Mouse (Mus musculus) cerebellum, adult 18-20 months (tissue): ENCODE data around the gene Lipc.
"Not testable (repeated sequence)": the region's sequence is repeated elsewhere in the genome, so short reads cannot be mapped to it uniquely, and the experiment has no call there.

Source experiments
- DNase-seq, 2 experiments: peaks; one replicate each; pipeline ENCODE4 v3.0.0; 2021

Gene Lipc

DNA sequence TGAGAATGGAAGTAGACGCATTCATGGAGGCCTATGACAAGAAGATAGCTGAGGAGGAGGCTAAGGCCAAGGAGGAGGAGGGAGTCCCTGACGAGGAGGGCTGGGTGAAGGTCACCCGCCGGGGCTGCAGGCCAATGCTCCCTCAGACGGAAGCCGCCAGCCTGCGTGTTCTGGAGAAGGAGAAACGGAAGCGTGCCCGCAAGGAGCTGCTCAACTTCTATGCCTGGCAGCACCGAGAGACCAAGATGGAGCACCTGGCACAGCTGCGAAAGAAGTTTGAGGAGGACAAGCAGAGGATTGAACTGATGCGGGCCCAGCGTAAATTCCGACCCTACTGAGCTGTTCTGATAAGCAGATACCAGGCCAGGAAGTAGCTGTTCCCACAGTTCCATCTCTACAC, 98.9 kb downstream of the Lipc start:
- DNase-seq, result not testable (repeated sequence)

GRCm38 (mm10) chr9:70851533-70851932, 100.5 kb downstream of the Lipc start:
- DNase-seq, result no peak

DNA sequence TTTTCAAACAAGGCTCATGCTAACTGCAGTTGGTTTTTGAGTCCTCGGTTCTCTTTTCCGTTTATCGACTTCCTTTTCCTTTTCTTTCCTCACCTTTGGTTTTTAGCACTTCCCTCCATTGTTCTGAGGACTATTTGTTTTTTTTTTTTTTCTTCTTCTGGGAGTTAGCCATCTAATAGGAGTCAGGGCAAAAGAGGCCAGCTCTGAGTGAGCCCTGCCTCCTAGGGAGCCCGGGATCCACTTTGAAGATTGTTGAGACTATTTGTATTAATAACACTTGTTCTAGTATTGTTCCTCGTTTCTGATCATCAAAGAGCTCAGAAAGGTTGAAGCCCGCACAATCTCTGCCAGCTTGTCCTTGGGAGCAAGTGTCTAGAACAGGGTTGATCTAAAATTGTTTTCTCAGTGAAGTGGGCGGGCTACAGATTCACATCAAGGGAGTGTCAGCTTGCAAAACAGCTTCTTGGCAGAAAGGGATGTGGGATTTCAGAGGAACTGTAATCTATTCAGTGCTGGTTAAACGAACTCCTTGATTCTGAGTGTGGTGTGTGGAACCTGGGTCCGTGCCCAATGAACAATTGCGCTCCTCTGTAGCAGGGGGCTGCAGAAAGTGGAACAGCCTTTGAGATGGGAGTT, 103.8 kb downstream of the Lipc start:
- no peak for DNase-seq

DNA sequence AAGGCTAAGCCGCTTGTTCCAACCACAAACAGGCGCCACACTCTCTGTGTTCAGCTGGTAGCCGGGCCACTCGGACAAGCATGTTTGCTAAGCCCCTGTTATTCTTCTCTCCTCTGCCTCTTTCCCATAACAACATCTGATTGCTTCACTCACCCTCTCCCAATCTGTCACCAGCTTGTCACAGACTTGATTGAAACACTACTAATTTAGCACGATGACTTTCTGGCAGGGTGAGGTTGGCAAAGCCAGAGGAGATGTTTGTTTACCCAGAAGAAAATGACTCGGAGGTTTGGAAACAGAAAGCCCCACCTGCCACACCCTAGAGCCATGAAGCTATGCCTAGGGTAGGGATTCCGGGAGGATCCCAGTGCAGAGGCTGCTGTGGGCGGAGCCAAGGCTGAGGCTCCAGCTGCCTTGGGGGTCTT, 104.4 kb downstream of the Lipc start:
- DNase-seq, result no peak

- DNase-seq, result no peak
Measured at GRCm38 (mm10) chr9:70843270-70843669, 108.8 kb downstream of the Lipc start.

GRCm38 (mm10) chr9:70842300-70842941, 109.6 kb downstream of the Lipc start:
- DNase-seq, result no peak

GRCm38 (mm10) chr9:70841426-70842215, 110.4 kb downstream of the Lipc start:
- DNase-seq, result no peak

DNA sequence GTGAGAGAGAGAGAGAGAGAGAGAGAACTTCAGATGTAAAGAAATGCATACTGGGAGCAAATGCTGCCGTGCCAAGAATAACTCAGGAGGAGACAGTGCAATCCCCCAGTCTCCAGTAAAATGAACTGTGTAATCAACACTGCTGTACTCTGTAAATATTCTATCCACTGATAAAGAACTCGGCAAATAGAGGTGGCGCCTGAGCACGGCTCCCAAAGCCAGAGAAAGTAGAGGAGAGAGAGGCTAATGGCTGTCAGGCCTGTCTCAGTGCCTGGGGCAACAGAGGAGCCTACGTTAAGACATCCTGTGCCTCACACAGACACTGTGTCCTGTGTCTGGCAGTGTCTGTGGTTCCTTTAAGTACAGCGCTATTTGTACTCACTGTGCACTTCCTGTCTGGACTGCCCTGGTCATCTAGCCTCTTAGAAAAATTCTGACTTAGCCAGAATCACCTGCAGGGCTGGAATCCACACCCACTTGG, 111.1 kb downstream of the Lipc start:
- DNase-seq, result no peak

DNA sequence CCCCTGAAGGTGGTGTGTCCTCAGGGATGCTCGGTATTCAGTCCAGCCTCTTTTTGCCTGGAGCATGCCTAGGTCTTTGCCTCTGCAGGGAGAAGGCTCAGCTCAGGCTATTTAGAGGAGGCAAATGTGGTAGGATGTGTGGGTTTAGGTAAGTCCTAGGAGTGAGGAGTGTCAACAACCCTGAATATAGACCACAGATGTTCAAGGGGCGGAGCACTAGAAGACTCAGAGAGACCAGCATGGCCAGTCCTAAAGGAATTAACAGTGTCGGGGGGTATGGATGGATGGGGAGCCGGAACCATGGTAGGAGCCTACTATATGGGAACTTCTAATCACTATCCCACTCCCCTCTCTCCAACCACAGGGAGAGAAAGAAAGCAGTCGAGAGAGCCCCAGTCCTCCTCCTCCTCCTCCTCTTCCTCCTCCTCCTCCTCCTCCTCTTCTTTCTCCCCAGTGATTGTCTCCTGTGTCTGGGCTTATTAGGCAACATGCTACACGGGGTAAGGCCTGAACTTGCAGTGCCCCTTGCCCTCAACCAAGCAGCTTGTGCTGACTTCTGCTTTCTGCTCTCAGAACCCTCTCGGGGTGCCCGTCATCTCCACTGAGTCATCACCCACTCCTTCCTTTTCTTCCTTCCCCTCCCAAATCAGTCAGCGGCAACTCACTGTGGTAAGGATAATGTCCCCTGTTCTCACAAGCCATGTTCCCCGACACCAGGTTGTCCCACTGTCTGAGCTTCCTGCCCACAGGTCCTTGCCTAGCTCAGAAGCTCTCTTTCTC, 113.7 kb downstream of the Lipc start:
- no peak for DNase-seq

DNA sequence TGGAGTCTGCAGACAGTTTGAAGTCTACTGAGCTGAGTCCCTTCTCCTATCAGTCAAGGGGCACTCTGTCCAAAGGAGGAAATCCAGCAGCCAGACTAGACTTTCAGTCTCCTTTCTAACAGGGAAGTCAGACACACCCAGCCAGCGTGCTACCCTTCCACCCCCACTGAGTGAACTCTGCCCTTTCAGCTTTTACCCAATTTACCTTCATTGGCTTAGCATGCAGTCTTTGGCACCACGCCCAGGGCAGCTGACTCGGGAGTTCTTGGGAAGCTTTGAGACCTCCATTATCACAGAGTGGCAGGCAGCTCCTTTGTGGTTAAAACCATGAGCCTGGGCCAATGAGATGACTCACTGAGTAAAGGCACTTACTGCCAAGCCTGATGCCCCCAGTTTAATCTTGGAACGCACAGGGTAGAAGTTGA, 117.3 kb downstream of the Lipc start:
- DNase-seq, result no peak

DNA sequence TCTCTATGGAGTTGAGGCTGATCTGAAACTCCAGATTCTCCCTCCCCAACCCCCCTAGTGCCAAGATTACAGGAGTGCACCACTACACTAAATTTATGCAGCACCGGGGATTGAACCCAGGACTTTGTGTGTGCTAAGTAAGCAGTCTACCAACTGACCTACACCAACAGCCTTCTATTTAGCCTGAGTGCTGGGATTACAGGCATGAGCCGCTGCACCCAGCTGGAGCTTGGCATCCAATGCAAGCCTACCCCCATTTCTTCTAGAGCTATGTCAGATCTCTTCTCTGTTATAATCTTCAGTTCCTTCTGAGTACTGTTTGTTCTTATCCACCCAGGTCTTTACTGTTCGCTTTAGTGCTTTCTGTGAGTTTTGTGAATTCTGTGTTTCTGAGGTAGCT, 117.8 kb downstream of the Lipc start:
- no peak for DNase-seq

DNA sequence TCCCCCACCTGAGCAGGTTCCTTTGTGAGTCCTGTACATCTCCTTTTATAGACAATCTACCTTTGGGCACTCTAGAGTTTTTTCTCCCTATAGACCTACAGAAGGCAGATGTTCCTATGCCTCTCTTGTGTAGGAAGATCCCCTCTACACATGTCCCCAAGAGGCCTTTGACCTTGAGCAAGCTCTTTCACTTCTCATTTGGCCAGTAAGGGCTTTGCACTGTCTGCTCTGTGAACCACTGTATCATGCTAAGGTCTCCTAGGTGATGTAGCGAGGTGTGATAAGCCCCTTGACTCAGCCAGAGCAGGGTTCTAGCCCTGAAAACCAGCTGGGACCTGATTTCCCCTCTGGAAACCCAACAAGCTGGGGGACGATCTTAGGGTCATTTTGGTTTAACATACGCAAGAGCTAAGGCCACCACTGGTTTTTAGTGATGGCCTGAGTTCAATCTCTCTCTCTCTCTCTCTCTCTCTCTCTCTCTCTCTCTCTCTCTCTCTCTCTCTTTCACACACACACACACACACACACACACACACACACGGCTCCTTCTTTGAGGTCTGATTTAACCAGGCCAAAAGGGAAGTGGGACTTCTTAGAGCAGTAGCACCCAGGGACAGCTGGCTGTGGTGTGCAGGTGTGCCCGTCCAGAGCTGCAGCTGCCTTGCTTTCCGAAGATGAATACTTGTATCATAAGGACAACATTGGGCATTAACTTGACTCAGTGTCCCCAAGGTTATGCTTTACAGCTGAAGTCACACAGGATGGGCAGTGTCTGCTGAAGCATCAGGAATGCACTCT, 118.7 kb downstream of the Lipc start:
- no peak for DNase-seq

GRCm38 (mm10) chr9:70832231-70832630, 119.8 kb downstream of the Lipc start:
- DNase-seq, result no peak

DNA sequence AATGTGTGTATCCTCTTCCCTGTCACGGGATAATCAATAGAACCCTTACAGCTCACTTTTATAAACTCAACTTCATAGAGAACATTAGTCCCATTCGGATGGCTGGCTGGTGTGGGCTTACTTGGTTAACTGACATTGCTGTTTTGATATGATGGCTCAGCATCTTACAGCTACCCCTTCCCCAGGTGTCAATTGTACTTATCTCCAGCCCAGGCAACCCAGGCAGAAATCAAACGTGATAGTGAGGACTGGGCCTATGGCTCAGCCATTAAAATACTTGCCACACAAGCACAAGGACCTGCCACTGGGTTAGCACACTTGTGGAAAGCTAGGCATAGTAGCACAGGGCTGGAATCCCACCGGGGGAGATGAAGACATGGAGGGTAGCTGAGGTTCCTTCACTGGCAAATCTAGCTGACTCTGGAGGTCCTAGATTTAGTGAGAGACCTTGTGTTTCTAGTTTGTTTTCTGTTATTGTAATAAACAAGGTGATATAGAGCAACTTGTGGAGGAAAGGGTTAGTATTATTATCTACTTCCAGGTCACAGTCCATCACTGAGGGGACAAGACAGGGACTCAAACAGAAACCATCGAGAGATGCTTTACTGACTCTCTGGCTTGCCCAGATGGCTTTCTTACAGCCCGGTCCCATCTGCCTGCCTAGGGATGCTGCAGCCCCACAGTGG, 121.0 kb downstream of the Lipc start:
- no peak for DNase-seq

- DNase-seq, result no peak
Measured at GRCm38 (mm10) chr9:70829784-70830488, 122.1 kb downstream of the Lipc start.

DNA sequence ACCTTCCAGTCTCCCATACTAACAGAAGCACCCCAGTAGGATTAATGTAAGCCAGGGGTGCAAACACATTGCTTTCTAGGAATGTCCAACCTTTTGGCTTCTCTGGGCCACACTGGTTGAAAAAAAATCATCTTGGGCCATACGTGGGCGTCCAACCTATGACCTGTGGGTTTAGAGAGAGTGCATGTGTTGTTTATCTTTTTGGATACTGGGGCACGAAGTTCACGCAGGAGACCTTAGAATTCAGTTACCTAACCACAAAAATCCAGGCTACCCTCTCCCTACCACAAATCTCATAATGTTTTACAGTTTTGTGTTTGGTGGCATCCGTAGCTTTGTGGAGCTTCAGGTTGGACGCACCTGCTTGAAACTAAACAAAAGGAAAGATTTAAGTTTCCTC, 124.1 kb downstream of the Lipc start:
- no peak for DNase-seq

DNA sequence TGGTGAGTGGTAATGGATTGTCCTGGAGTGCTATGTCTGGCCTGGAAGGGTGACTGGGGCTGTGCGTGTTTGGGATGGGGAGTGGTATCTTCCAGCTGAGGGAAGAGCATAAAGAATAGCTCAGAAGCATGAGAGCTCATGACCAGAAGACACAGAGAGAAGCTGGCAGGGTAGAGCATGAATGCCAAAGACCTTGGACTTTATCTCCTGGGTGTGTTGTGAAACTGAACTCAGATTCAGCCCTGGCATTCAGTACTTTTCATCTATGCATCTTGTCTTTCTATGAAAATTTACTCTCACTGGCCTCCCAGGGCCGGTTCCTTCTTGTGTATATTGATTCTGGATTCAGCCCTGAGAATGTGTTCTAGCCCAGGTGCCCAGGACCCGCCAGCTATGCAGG, 127.9 kb downstream of the Lipc start:
- no peak for DNase-seq

GRCm38 (mm10) chr9:70818739-70819138, 133.3 kb downstream of the Lipc start:
- DNase-seq, result no peak

GRCm38 (mm10) chr9:70817396-70817795, 134.6 kb downstream of the Lipc start:
- no peak for DNase-seq

DNA sequence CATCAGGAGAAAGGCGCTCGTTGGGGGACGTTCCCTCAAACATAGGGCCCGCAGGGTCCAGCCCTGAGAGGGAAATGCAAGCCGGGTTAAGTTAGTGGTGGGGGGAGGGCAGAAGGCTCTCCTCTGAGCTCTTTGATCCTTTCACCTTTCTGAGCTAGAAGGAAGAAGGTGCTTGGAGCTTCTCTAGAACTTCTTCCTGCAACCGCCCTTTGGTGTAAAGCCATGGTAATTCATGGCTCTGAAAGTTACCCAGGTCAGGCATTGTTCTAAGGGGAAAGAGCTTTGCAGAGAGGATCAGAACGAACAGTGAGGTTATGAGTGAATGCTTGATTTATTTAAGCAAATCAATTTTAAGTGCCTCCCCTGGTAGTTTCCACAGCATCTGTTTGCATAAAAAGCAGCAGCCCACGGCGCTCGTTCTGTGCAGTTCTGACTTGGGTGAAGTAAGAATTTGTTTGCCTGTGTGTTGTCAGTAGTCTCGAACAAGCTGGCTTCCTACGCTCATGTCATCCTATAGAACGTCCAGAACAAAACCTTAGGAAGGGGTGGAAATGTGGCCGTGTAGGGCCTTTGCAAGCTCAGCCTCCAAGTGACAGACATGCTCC, 135.2 kb downstream of the Lipc start:
- no peak for DNase-seq

- no peak for DNase-seq
Measured at GRCm38 (mm10) chr9:70812551-70812950, 139.5 kb downstream of the Lipc start.
